Mouse (Mus musculus): ENCODE measurements at regions not wholly inside any gene's neighbourhood (a gene's known extent, or its start where the extent isn't known, plus 50 kb on each side); places are given as distances from the start of the nearest gene placed in this dataset.

GRCm38 (mm10) chr16:78454509-78454908 lies 77.5 kb upstream of the Btg3 start:
- H3K4me1 ChIP-seq (ENCODE audit: control insufficient read depth, insufficient read depth, low read length): no peaks in the 10 kb centered on the region
- H3K27ac ChIP-seq (ENCODE audit: insufficient read depth, low read length): no peak overlapping the region
- no peak overlapping the region for H3K4me3 ChIP-seq (ENCODE audit: insufficient read depth, low read length)
- no peak for TF ChIP-seq CTCF (IDR thresholded peaks at IDR 0.05; ENCODE audit: borderline replicate concordance, insufficient read depth, low read length)
- TF ChIP-seq POLR2A (IDR thresholded peaks at IDR 0.05; ENCODE audit: low read depth, low read length): no peak

DNA sequence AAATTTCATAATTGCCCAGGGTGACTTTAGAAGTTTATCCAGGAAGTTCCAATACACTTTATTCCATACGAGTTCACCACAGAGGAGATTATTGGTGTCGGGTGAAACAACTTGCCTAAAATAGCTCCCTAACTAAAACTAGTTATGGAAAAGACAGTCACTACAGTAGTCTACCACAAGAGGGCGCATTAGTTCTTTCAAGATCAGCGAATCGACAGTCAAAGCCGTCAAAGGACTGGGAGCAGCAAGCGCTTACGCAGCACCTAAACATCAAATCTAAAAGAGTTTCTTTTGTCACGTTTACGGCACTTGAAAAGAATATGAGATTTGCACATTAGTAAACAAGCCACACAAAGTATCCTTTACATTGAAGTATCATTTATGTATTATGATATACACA lies 75.3 kb upstream of the Btg3 start:
- Histone ChIP-seq H3K4me3 (ENCODE audit: insufficient read depth, low read length) (no peak overlapping the region), H3K27ac (ENCODE audit: insufficient read depth, low read length) (no peak overlapping the region), H3K4me1 (ENCODE audit: control insufficient read depth, insufficient read depth, low read length) (no peaks in the 10 kb centered on the region)
- TF ChIP-seq POLR2A (IDR thresholded peaks at IDR 0.05; ENCODE audit: low read depth, low read length): no peak
- TF ChIP-seq CTCF (IDR thresholded peaks at IDR 0.05; ENCODE audit: borderline replicate concordance, insufficient read depth, low read length): peak; percentile 21; the same call in 1 of the 2 replicates

DNA sequence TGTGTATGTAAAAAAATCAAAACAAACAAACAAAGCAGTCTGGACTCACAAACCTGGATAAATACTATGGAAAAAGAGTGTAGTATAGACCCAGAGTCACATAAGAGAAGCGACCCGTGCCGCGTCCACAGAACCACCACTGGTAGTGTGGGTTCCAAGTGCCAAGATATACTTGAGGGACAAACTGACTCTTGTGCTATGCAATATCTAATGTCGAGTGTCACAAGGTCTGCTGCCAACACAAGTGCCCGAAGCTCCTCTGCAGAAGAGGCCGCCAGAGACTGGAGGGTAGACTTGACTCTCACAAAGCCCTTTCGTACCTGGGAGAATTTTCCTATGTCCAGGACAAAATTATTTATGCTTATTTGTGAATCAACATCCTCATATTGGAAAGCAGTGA lies 74.8 kb upstream of the Btg3 start:
- no peaks in the 10 kb centered on the region for H3K4me1 ChIP-seq (ENCODE audit: control insufficient read depth, insufficient read depth, low read length)
- no peak overlapping the region for H3K27ac ChIP-seq (ENCODE audit: insufficient read depth, low read length)
- TF ChIP-seq CTCF (IDR thresholded peaks at IDR 0.05; ENCODE audit: borderline replicate concordance, insufficient read depth, low read length) (no peak), POLR2A (IDR thresholded peaks at IDR 0.05; ENCODE audit: low read depth, low read length) (no peak)
- H3K4me3 ChIP-seq (ENCODE audit: insufficient read depth, low read length): no peak overlapping the region

- Histone ChIP-seq H3K27ac (ENCODE audit: insufficient read depth, low read length) (no peak overlapping the region), H3K4me3 (ENCODE audit: insufficient read depth, low read length) (no peak overlapping the region), H3K4me1 (ENCODE audit: control insufficient read depth, insufficient read depth, low read length) (no peaks in the 10 kb centered on the region)
- TF ChIP-seq CTCF (IDR thresholded peaks at IDR 0.05; ENCODE audit: borderline replicate concordance, insufficient read depth, low read length): no peak
- TF ChIP-seq POLR2A (IDR thresholded peaks at IDR 0.05; ENCODE audit: low read depth, low read length): no peak
These were observed 74.3 kb upstream of the Btg3 start for GRCm38 (mm10) chr16:78451251-78451650.

- no peak for TF ChIP-seq POLR2A (IDR thresholded peaks at IDR 0.05; ENCODE audit: low read depth, low read length)
- TF ChIP-seq CTCF (IDR thresholded peaks at IDR 0.05; ENCODE audit: borderline replicate concordance, insufficient read depth, low read length): no peak
- no peaks in the 10 kb centered on the region for H3K4me1 ChIP-seq (ENCODE audit: control insufficient read depth, insufficient read depth, low read length)
- no peak overlapping the region for H3K4me3 ChIP-seq (ENCODE audit: insufficient read depth, low read length)
- no peak overlapping the region for H3K27ac ChIP-seq (ENCODE audit: insufficient read depth, low read length)
These were observed 72.2 kb upstream of the Btg3 start for GRCm38 (mm10) chr16:78449231-78449630.

- Histone ChIP-seq H3K4me3 (ENCODE audit: insufficient read depth, low read length) (no peak overlapping the region), H3K27ac (ENCODE audit: insufficient read depth, low read length) (no peak overlapping the region)
- TF ChIP-seq POLR2A (IDR thresholded peaks at IDR 0.05; ENCODE audit: low read depth, low read length): no peak
- no peak for TF ChIP-seq CTCF (IDR thresholded peaks at IDR 0.05; ENCODE audit: borderline replicate concordance, insufficient read depth, low read length)
These were observed 66.3 kb upstream of the Btg3 start for GRCm38 (mm10) chr16:78443262-78443661.

GRCm38 (mm10) chr16:78442830-78443229 lies 65.8 kb upstream of the Btg3 start:
- TF ChIP-seq POLR2A (IDR thresholded peaks at IDR 0.05; ENCODE audit: low read depth, low read length): no peak
- TF ChIP-seq CTCF (IDR thresholded peaks at IDR 0.05; ENCODE audit: borderline replicate concordance, insufficient read depth, low read length): no peak
- H3K4me1 ChIP-seq (ENCODE audit: control insufficient read depth, insufficient read depth, low read length): no peaks in the 10 kb centered on the region
- H3K27ac ChIP-seq (ENCODE audit: insufficient read depth, low read length): no peak overlapping the region
- no peak overlapping the region for H3K4me3 ChIP-seq (ENCODE audit: insufficient read depth, low read length)

More at GRCm38 (mm10) chr16:78443262-78443661, 66.3 kb upstream of the Btg3 start:
- H3K4me1 ChIP-seq (ENCODE audit: control insufficient read depth, insufficient read depth, low read length): no peaks in the 10 kb centered on the region

GRCm38 (mm10) chr16:78441961-78442360 lies 65.0 kb upstream of the Btg3 start:
- TF ChIP-seq CTCF (IDR thresholded peaks at IDR 0.05; ENCODE audit: borderline replicate concordance, insufficient read depth, low read length): no peak
- TF ChIP-seq POLR2A (IDR thresholded peaks at IDR 0.05; ENCODE audit: low read depth, low read length): no peak
- no peak overlapping the region for H3K27ac ChIP-seq (ENCODE audit: insufficient read depth, low read length)
- no peaks in the 10 kb centered on the region for H3K4me1 ChIP-seq (ENCODE audit: control insufficient read depth, insufficient read depth, low read length)
- no peak overlapping the region for H3K4me3 ChIP-seq (ENCODE audit: insufficient read depth, low read length)

DNA sequence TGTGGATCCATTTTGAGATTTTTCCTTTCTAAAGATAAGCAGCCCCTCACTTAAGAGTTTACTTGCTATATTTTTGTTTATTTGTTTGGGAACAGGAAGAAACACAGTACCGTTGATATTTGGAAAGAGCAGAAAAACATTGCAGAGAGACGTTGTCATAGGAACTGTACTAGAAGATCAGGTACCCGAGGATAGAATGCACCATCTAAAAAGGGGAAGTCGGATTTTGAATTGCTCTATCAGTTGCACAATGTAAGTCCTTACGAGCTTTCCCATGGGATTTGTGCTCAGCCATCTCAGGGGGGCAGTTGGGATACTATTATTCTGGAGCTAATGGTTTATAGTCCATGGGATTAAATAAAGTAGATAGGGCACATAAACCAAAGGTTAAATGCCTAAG lies 58.7 kb upstream of the Btg3 start:
- no peak overlapping the region for H3K4me3 ChIP-seq (ENCODE audit: insufficient read depth, low read length)
- TF ChIP-seq POLR2A (IDR thresholded peaks at IDR 0.05; ENCODE audit: low read depth, low read length): no peak
- TF ChIP-seq CTCF (IDR thresholded peaks at IDR 0.05; ENCODE audit: borderline replicate concordance, insufficient read depth, low read length): no peak
- no peaks in the 10 kb centered on the region for H3K4me1 ChIP-seq (ENCODE audit: control insufficient read depth, insufficient read depth, low read length)
- no peak overlapping the region for H3K27ac ChIP-seq (ENCODE audit: insufficient read depth, low read length)

DNA sequence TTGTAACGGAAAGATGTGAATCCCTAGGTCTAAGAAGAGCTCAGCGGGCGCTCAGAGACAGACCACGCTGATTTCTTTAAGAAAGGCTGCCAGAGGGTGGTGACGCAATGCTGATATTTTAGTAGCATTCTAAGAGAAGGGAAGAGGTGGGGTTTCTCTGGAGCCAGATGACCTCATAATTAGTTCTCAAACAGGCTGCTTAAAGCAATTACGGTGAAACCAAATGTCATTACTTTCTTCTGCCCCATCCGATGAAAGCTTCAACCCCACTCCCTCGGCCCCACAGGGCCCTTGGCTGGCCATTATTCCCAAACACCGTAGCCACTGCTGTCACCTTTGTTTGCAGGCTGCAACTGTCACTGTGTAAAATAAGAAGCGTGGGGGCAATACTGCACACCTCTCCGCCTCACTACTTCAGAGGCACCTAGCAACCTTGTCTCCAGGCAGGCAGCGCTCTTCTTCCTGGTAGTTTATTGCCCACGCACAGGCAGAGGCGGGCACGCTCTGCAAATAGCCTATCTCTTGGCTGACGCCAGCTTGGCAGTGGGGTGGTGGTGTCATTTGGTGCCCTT lies 50.6 kb upstream of the Btg3 start:
- TF ChIP-seq POLR2A (IDR thresholded peaks at IDR 0.05; ENCODE audit: low read depth, low read length) (no peak), CTCF (IDR thresholded peaks at IDR 0.05; ENCODE audit: borderline replicate concordance, insufficient read depth, low read length) (no peak)
- no peak overlapping the region for H3K4me3 ChIP-seq (ENCODE audit: insufficient read depth, low read length)
- no peak overlapping the region for H3K27ac ChIP-seq (ENCODE audit: insufficient read depth, low read length)
- H3K4me1 ChIP-seq (ENCODE audit: control insufficient read depth, insufficient read depth, low read length): no peaks in the 10 kb centered on the region
